Mouse (Mus musculus): ENCODE measurements around the gene Phactr1. TPM values are rescaled to one million over a fixed set of nuclear protein-coding genes. Genes with fewer than 3 reads are reported as not detected.

The Phactr1 gene
- polyA plus RNA-seq, 1 experiment from 2014 or later = 48.1 TPM

DNA sequence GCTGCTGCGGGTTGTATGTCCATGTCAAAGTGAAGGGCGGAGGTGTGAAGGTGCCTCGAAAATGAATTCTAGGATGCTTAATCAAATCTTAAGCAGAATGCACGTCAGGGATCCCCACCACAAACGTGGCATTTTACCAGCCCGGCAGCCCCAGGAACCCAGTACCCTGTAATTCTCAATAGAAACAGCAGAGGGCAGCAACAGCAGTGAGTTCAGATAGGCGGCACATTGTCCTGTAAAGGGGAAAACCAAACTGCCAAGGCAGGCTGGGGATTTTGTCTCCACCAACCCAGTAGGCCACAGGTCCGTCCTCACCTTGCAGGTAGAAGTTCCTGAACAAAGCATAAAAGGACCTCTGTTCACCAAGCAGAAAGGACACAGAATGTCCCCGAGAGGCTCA lies 492.8 kb downstream of the Phactr1 start:
- H3K27ac ChIP-seq (replicated peaks) = no peak overlapping the region
- peak overlapping the region; percentile 34 for H3K4me2 ChIP-seq
- H3K36me3 ChIP-seq = no peaks in the 10 kb centered on the region
- H3K4me1 ChIP-seq = peaks cover 14% of the 10 kb centered on the region
- WGBS = 18% methylated on average over 9 of the region's 9 CpGs
- no peak overlapping the region for H3K4me3 ChIP-seq (replicated peaks)
- ATAC-seq (ENCODE audit: low FRiP score) = no peak
- H3K9me3 ChIP-seq (replicated peaks) = no peaks in the 10 kb centered on the region
- no peak overlapping the region for H3K9ac ChIP-seq (replicated peaks)
- no peaks in the 10 kb centered on the region for H3K27me3 ChIP-seq (replicated peaks)

- Histone ChIP-seq H3K4me1 (peaks cover 11% of the 10 kb centered on the region), H3K27me3 (replicated peaks) (no peaks in the 10 kb centered on the region), H3K4me2 (no peak overlapping the region), H3K36me3 (no peaks in the 10 kb centered on the region), H3K9ac (replicated peaks) (no peak overlapping the region), H3K27ac (replicated peaks) (no peak overlapping the region), H3K9me3 (replicated peaks) (no peaks in the 10 kb centered on the region), H3K4me3 (replicated peaks) (no peak overlapping the region)
- WGBS = 88% methylated on average over 3 of the region's 3 CpGs
- ATAC-seq (ENCODE audit: low FRiP score) = no peak
Observed at GRCm38 (mm10) chr13:43176676-43177075, 496.3 kb downstream of the Phactr1 start.

GRCm38 (mm10) chr13:43177317-43177716 lies 496.9 kb downstream of the Phactr1 start:
- H3K4me3 ChIP-seq (replicated peaks) = no peak overlapping the region
- no peak overlapping the region for H3K9ac ChIP-seq (replicated peaks)
- peaks cover 7% of the 10 kb centered on the region for H3K4me1 ChIP-seq
- no peaks in the 10 kb centered on the region for H3K27me3 ChIP-seq (replicated peaks)
- no peak for ATAC-seq (ENCODE audit: low FRiP score)
- 94% methylated on average over 7 of the region's 7 CpGs for WGBS
- no peaks in the 10 kb centered on the region for H3K36me3 ChIP-seq
- no peaks in the 10 kb centered on the region for H3K9me3 ChIP-seq (replicated peaks)
- H3K27ac ChIP-seq (replicated peaks) = no peak overlapping the region
- no peak overlapping the region for H3K4me2 ChIP-seq

GRCm38 (mm10) chr13:43181104-43181503 lies 500.7 kb downstream of the Phactr1 start:
- Histone ChIP-seq H3K4me3 (replicated peaks) (no peak overlapping the region), H3K9me3 (replicated peaks) (no peaks in the 10 kb centered on the region), H3K27me3 (replicated peaks) (no peaks in the 10 kb centered on the region), H3K4me2 (no peak overlapping the region), H3K4me1 (peaks cover 15% of the 10 kb centered on the region), H3K9ac (replicated peaks) (no peak overlapping the region), H3K27ac (replicated peaks) (no peak overlapping the region), H3K36me3 (no peaks in the 10 kb centered on the region)
- WGBS = 65% methylated on average over 7 of the region's 7 CpGs
- ATAC-seq (ENCODE audit: low FRiP score) = no peak

GRCm38 (mm10) chr13:43182465-43183201 lies 502.2 kb downstream of the Phactr1 start:
- ATAC-seq (ENCODE audit: low FRiP score) = peak; percentile 65
- 12% methylated on average over 14 of the region's 14 CpGs for WGBS
- H3K27ac ChIP-seq (replicated peaks) = peak overlapping the region; percentile 45; the same call in 1 of the 2 replicates
- peaks cover 15% of the 10 kb centered on the region for H3K4me1 ChIP-seq
- peak overlapping the region; percentile 62 for H3K4me2 ChIP-seq
- H3K9ac ChIP-seq (replicated peaks) = 0 out of 2 replicates have a peak overlapping the region, but pooled peaks have one; percentile 23
- H3K4me3 ChIP-seq (replicated peaks) = peak overlapping the region; percentile 33
- H3K36me3 ChIP-seq = no peaks in the 10 kb centered on the region
- H3K27me3 ChIP-seq (replicated peaks) = no peaks in the 10 kb centered on the region
- no peaks in the 10 kb centered on the region for H3K9me3 ChIP-seq (replicated peaks)

- 25% methylated on average over 8 of the region's 8 CpGs for WGBS
- peak overlapping the region; percentile 45; the same call in 1 of the 2 replicates for H3K27ac ChIP-seq (replicated peaks)
- H3K9ac ChIP-seq (replicated peaks) = 0 out of 2 replicates have a peak overlapping the region, but pooled peaks have one; percentile 23
Observed at GRCm38 (mm10) chr13:43183248-43184055, 503.0 kb downstream of the Phactr1 start.

GRCm38 (mm10) chr13:43187736-43188135 lies 507.3 kb downstream of the Phactr1 start:
- ATAC-seq (ENCODE audit: low FRiP score) = no peak
- no peak overlapping the region for H3K9ac ChIP-seq (replicated peaks)
- no peaks in the 10 kb centered on the region for H3K36me3 ChIP-seq
- H3K27ac ChIP-seq (replicated peaks) = no peak overlapping the region
- WGBS = 96% methylated on average over 4 of the region's 4 CpGs
- H3K9me3 ChIP-seq (replicated peaks) = no peaks in the 10 kb centered on the region
- H3K4me1 ChIP-seq = peaks cover 11% of the 10 kb centered on the region
- no peak overlapping the region for H3K4me2 ChIP-seq
- no peaks in the 10 kb centered on the region for H3K27me3 ChIP-seq (replicated peaks)
- no peak overlapping the region for H3K4me3 ChIP-seq (replicated peaks)

More at GRCm38 (mm10) chr13:43183248-43184055, 503.0 kb downstream of the Phactr1 start:
- ATAC-seq (ENCODE audit: low FRiP score) = peak; percentile 82
- H3K4me1 ChIP-seq = peaks cover 15% of the 10 kb centered on the region
- peak overlapping the region; percentile 33 for H3K4me3 ChIP-seq (replicated peaks)
- no peaks in the 10 kb centered on the region for H3K9me3 ChIP-seq (replicated peaks)
- no peaks in the 10 kb centered on the region for H3K36me3 ChIP-seq
- H3K27me3 ChIP-seq (replicated peaks) = no peaks in the 10 kb centered on the region
- H3K4me2 ChIP-seq = peak overlapping the region; percentile 62

Measured in neural tube, embryonic 15.5 days (tissue).